Comparison of ENCODE assay signal across 22 mouse cellular contexts in the genomic region with DNA sequence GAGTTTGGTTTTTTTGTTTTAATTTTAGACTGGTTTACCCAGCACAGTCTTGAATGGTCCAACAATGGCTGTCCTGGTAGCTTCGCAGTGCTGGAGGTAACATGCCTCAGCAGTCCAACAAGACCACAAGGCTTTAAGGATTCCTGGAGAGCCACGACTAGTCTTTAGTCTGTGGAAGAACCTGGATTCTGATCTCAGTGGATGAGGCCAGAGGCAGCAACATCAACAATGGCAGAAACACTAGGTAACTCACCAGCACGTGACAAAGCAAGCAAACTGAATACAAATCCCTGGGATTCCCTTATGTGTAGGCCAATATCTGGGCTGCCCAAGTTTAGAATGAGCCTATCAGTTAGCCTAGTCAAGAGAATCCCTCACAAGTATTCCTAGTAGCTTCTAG. TPM values are rescaled to one million over a fixed set of nuclear protein-coding genes. Genes with fewer than 3 reads are reported as not detected.
DNase-seq lines count a peak whose midpoint lies in the region; ATAC-seq and TF ChIP-seq lines count a peak whose summit lies in the region.
"Had no signal": no experiment of that assay in that cellular context is flagged by ENCODE, and none has a peak within 500 bp of the region (broad histone marks: within the 10 kb centered on the region; RNA-seq: fewer than 3 reads in every experiment).

No protein-coding gene starts in this region.

- 74% methylated on average over 3 of the region's 3 CpGs for WGBS in kidney, embryonic 15.5 days
- 73% methylated on average over 3 of the region's 3 CpGs for WGBS in kidney, embryonic 16.5 days
- 64% methylated on average over 3 of the region's 3 CpGs for WGBS in midbrain, embryonic 12.5 days
- 66% methylated on average over 3 of the region's 3 CpGs for WGBS in midbrain, embryonic 13.5 days

- intact Hi-C loops in gastrocnemius, adult 2 months (cut with DNase I) = loop anchor here (2.0 to 5.0 kb wide), 2 partner anchors 43 to 244 kb away; a partner anchor contains a TSS

- peak overlapping the region; percentile 86; the same call in 1 of the 2 replicates for H3K4me2 ChIP-seq in kidney, embryonic 15.5 days
- no peak overlapping the region; the same call in 1 of the 2 replicates for H3K4me2 ChIP-seq in kidney, embryonic 16.5 days (replicated peaks; ENCODE audit: low read depth, low read length)
- H3K4me2 ChIP-seq in midbrain, embryonic 12.5 days (replicated peaks) = 0 out of 2 replicates have a peak overlapping the region, but pooled peaks have one; percentile 83
- H3K4me2 ChIP-seq in midbrain, embryonic 13.5 days (replicated peaks) = no peak overlapping the region

- H3K27ac ChIP-seq in kidney, embryonic 15.5 days = peak overlapping the region; percentile 94
- no peak overlapping the region; the same call in 1 of the 2 replicates for H3K27ac ChIP-seq in kidney, embryonic 16.5 days (ENCODE audit: low read length)
- 0 out of 2 replicates have a peak overlapping the region, but pooled peaks have one; percentile 94 for H3K27ac ChIP-seq in midbrain, embryonic 12.5 days (replicated peaks)
- no peak overlapping the region for H3K27ac ChIP-seq in midbrain, embryonic 13.5 days
- H3K27ac ChIP-seq in gastrocnemius, adult 2 months = no peak overlapping the region
- H3K27ac ChIP-seq: embryonic facial prominence, embryonic 13.5 days; stomach, postnatal 0 days had no signal

- no peaks in the 10 kb centered on the region for H3K27me3 ChIP-seq in kidney, embryonic 15.5 days
- no peaks in the 10 kb centered on the region for H3K27me3 ChIP-seq in kidney, embryonic 16.5 days (ENCODE audit: insufficient read depth, low read length)
- no peaks in the 10 kb centered on the region for H3K27me3 ChIP-seq in midbrain, embryonic 12.5 days
- H3K27me3 ChIP-seq in midbrain, embryonic 13.5 days = no peaks in the 10 kb centered on the region
- H3K27me3 ChIP-seq: embryonic facial prominence, embryonic 13.5 days had no signal

- H3K36me3 ChIP-seq in kidney, embryonic 15.5 days = 0 out of 2 replicates have a peak, but pooled peaks cover 8% of the 10 kb centered on the region
- no peaks in the 10 kb centered on the region for H3K36me3 ChIP-seq in kidney, embryonic 16.5 days (ENCODE audit: insufficient read depth, low read length)
- no peaks in the 10 kb centered on the region for H3K36me3 ChIP-seq in midbrain, embryonic 12.5 days
- H3K36me3 ChIP-seq in midbrain, embryonic 13.5 days = no peaks in the 10 kb centered on the region
- H3K36me3 ChIP-seq: embryonic facial prominence, embryonic 13.5 days had no signal

- no peak overlapping the region for H3K9ac ChIP-seq in kidney, embryonic 15.5 days
- no peak overlapping the region for H3K9ac ChIP-seq in kidney, embryonic 16.5 days (replicated peaks; ENCODE audit: low read length)
- no peak overlapping the region for H3K9ac ChIP-seq in midbrain, embryonic 12.5 days (replicated peaks)
- no peak overlapping the region for H3K9ac ChIP-seq in midbrain, embryonic 13.5 days (replicated peaks)

- no peak overlapping the region for H3K4me3 ChIP-seq in kidney, embryonic 15.5 days (replicated peaks)
- H3K4me3 ChIP-seq in kidney, embryonic 16.5 days (ENCODE audit: low read length) = no peak overlapping the region
- no peak overlapping the region for H3K4me3 ChIP-seq in midbrain, embryonic 12.5 days
- no peak overlapping the region for H3K4me3 ChIP-seq in midbrain, embryonic 13.5 days (replicated peaks)
- H3K4me3 ChIP-seq in gastrocnemius, adult 2 months = no peak overlapping the region

- no peak for ATAC-seq in CD4-positive, CD25-positive, alpha-beta regulatory T cell, adult 4 months
- ATAC-seq in kidney, embryonic 15.5 days (replicated peaks; ENCODE audit: low FRiP score) = no peak
- no peak for ATAC-seq in kidney, embryonic 16.5 days (ENCODE audit: low FRiP score, low TSS enrichment)
- ATAC-seq in midbrain, embryonic 12.5 days (ENCODE audit: low FRiP score, low read depth) = no peak
- ATAC-seq in midbrain, embryonic 13.5 days = no peak
- no peak for ATAC-seq in granulocyte monocyte progenitor cell, adult 5-6 weeks (replicated peaks; ENCODE audit: poor library complexity, severe bottlenecking)
- ATAC-seq: forebrain, embryonic 14.5 days had no signal

- H3K4me1 ChIP-seq in kidney, embryonic 15.5 days = peaks cover 23% of the 10 kb centered on the region
- peaks cover 20% of the 10 kb centered on the region for H3K4me1 ChIP-seq in kidney, embryonic 16.5 days (ENCODE audit: insufficient read depth, low read length)
- H3K4me1 ChIP-seq in midbrain, embryonic 12.5 days = peaks cover 16% of the 10 kb centered on the region
- peaks cover 24% of the 10 kb centered on the region for H3K4me1 ChIP-seq in midbrain, embryonic 13.5 days (replicated peaks)

- peak; percentile 2 for DNase-seq in CD4-positive, CD25-positive, alpha-beta regulatory T cell, adult 2 months (ENCODE audit: low read depth, low spot score)
- no peak for DNase-seq in gastrocnemius, adult 2 months
- DNase-seq: adrenal gland, postnatal 25 days; cerebellum, adult 11 months; gastrocnemius, postnatal 25 days; kidney, adult 11 months; kidney, postnatal 10 days; left cerebral cortex, postnatal 4 days; liver; lung, embryonic 14.5 days; lung, postnatal 36 days; retina, postnatal 1 day; right cerebral cortex, postnatal 4 days had no signal

- no peaks in the 10 kb centered on the region for H3K9me3 ChIP-seq in kidney, embryonic 15.5 days (replicated peaks)
- H3K9me3 ChIP-seq in kidney, embryonic 16.5 days (ENCODE audit: low read length) = no peaks in the 10 kb centered on the region
- H3K9me3 ChIP-seq in midbrain, embryonic 12.5 days = no peaks in the 10 kb centered on the region
- no peaks in the 10 kb centered on the region for H3K9me3 ChIP-seq in midbrain, embryonic 13.5 days
- H3K9me3 ChIP-seq: embryonic facial prominence, embryonic 13.5 days had no signal

- TF ChIP-seq CTCF in gastrocnemius, adult 2 months (IDR thresholded peaks at IDR 0.05) = no peak

RNA-seq across cellular contexts. Expression of a gene that starts 26.1 kb away (rescaled TPM):
- polyA plus RNA-seq in CD4-positive, CD25-positive, alpha-beta regulatory T cell, adult 4 months (2017; shearing (Covaris generic)) = 10 to 100 TPM; 85.5 to 94.9 TPM
- 82.5 and 85.7 TPM in 2 replicates for polyA plus RNA-seq in kidney, embryonic 15.5 days (2015; fragmentation: Nextera tagmentation; extraction: Ambion mirVana)
- 88.0 and 90.3 TPM in 2 replicates for polyA plus RNA-seq in kidney, embryonic 16.5 days (2015; fragmentation: Nextera tagmentation; extraction: Ambion mirVana)
- 99.3 and 102 TPM in 2 replicates for polyA plus RNA-seq in midbrain, embryonic 12.5 days (2016; fragmentation: Nextera tagmentation; extraction: Ambion mirVana)
- polyA plus RNA-seq in midbrain, embryonic 13.5 days (2015; fragmentation: Nextera tagmentation; extraction: Ambion mirVana) = 115 and 133 TPM in 2 replicates
- 59.5 and 62.9 TPM in 2 replicates for total RNA-seq in granulocyte monocyte progenitor cell, adult 5-6 weeks (2014; fragmentation: Nextera tagmentation)
- 77.7 and 82.9 TPM in 2 replicates for total RNA-seq in granulocyte monocyte progenitor cell, adult 5-6 weeks (2017)
- total RNA-seq in gastrocnemius, adult 2 months (2021) = 10 to 100 TPM; 55.3 to 71.6 TPM

RNA-seq across cellular contexts. Expression of a gene that starts 43.8 kb away (rescaled TPM):
- polyA plus RNA-seq in CD4-positive, CD25-positive, alpha-beta regulatory T cell, adult 4 months (2017; shearing (Covaris generic)) = 10 to 100 TPM; 12.8 to 17.3 TPM
- 8.3 and 8.7 TPM in 2 replicates for polyA plus RNA-seq in kidney, embryonic 15.5 days (2015; fragmentation: Nextera tagmentation; extraction: Ambion mirVana)
- 6.5 and 7.8 TPM in 2 replicates for polyA plus RNA-seq in kidney, embryonic 16.5 days (2015; fragmentation: Nextera tagmentation; extraction: Ambion mirVana)
- 13.7 and 17.0 TPM in 2 replicates for polyA plus RNA-seq in midbrain, embryonic 12.5 days (2016; fragmentation: Nextera tagmentation; extraction: Ambion mirVana)
- polyA plus RNA-seq in midbrain, embryonic 13.5 days (2015; fragmentation: Nextera tagmentation; extraction: Ambion mirVana) = 11.1 and 11.7 TPM in 2 replicates
- total RNA-seq in granulocyte monocyte progenitor cell, adult 5-6 weeks (2014; fragmentation: Nextera tagmentation) = 67.3 and 74.5 TPM in 2 replicates
- total RNA-seq in granulocyte monocyte progenitor cell, adult 5-6 weeks (2017) = 98.5 and 103 TPM in 2 replicates
- total RNA-seq in gastrocnemius, adult 2 months (2021) = 10 to 100 TPM; 35.2 to 36.9 TPM

Comparison
In these comparisons a context has a peak if more than half of its experiments do, and no peak if none do; other contexts are left out.
1. H3K27ac ChIP-seq: peak in kidney, embryonic 15.5 days (single experiment) and midbrain, embryonic 12.5 days (single experiment); none in kidney, embryonic 16.5 days (single experiment), midbrain, embryonic 13.5 days (single experiment) and gastrocnemius, adult 2 months (single experiment).
2. H3K4me2 ChIP-seq: peak in kidney, embryonic 15.5 days (single experiment) and midbrain, embryonic 12.5 days (single experiment); none in kidney, embryonic 16.5 days (single experiment) and midbrain, embryonic 13.5 days (single experiment).